Mouse (Mus musculus) heart, adult 18-20 months (tissue): ENCODE data around the gene Ptma. TPM values are rescaled to one million over a fixed set of nuclear protein-coding genes. Genes with fewer than 3 reads are reported as not detected.
"Not testable (repeated sequence)": the region's sequence is repeated elsewhere in the genome, so short reads cannot be mapped to it uniquely, and the experiment has no call there.

Experiments used
- DNase-seq, 2 experiments: peaks; one replicate each; pipeline ENCODE4 v3.0.0; 2021 to 2022; ENCODE audit warnings: mixed read lengths in 1 of 2
- total RNA-seq, 2 experiments: library from RNA; stranded (reverse); gene quantifications; 2 replicates each; pipeline ENCODE4 v1.2.3; 2021

Ptma gene
- total RNA-seq, 2 experiments from 2014 or later, result 212 TPM

- DNase-seq, result not testable (repeated sequence)
These were observed 13.1 kb downstream of the Ptma start for GRCm38 (mm10) chr1:86539583-86539982.

DNA sequence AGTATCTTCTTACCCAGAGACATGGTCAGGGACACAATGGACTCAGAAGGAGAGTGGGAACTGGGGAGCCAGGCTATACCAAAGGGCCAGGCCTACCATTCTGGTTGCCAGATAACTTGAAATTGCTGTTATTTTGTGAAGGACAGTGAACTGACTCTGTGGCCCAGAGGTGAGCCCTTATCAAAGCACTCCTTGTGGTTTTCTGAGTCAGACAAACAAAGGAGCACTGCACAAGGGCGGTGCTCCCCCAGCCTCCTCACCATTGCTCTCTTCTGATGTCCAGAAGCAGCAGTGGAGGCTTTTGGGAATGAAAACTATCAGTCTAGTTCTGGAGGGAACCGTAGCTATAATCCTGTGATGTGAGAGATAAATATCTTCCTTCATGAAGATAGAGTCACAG, 16.1 kb downstream of the Ptma start:
- DNase-seq, result no peak

DNA sequence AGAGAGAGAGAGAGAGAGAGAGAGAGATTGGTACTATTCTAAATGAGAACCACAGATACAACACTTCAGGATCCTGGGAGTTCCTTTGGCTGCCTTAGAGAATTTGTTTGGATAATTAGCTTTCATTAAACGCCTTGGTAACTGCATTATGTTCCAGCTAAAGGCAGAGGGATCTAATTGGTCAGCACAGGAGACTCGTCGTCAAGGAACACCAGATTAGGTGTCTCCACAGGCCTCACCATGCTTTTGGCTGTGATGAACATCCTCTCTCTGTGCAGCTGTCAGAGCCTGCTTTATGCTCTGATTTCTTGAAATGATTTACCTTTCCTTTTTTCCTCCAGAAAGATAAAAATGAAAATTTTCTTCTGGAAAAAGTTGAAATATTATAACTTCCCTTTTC, 20.3 kb downstream of the Ptma start:
- no peak for DNase-seq

DNA sequence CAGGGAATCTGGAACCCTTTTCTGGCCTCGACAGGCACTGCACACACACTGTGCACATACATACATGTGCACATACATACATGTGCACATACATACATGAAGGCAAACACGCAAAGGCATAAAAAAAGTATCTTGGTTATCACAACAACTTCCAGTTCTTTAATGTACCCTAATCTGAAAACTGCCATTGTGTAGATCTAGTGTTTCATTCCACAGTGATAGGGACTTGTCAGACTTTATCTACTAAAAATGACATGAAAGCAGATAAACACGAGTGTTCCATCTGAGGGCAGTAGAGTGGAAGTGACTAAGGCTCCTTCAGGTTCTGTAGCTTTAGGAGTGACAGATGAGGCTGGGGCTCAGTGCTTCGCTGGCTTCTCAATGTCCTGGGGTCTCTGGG, 24.8 kb downstream of the Ptma start:
- DNase-seq, result no peak

- no peak for DNase-seq
These were observed 25.4 kb downstream of the Ptma start for GRCm38 (mm10) chr1:86551877-86552276.

DNA sequence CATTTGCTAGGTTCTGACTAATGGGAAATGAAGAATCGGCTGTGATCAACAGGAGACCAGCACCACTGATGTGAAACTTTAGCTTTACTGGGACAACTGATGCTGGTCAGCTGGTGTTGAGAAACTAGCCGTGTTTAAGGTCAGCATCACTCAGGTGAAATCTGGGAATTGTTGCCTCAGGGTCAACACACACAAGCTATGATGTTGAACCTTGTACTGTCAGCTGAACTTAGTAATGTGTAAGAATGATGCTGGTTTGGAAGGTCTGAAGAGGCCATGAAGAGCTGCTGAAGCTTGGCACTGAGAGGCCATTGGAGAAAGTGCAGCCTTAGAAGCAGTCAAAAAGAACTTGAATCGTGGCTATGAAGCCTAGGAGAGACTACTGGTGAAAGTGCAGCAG, 29.1 kb downstream of the Ptma start:
- DNase-seq, result no peak

DNA sequence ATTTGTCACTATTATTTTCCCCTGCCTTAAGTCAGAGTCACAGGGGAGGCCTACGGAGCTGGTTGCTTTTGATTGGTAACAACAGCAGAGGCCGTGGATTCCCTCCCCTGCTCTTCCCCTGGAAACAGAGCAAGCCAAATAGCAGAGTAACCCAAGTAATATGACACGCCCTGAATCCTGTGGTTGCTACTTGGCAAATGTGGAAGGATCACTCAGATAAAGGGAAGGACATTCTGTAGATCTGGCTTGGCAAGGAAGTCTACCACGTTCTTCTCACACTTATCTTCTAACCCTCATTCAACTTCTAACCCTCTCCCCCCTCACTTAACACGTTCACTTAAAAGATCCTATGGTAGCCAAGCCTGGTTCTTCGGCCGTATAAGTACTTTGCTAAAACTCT, 31.3 kb downstream of the Ptma start:
- peak; percentile 60 to 78 for DNase-seq

DNA sequence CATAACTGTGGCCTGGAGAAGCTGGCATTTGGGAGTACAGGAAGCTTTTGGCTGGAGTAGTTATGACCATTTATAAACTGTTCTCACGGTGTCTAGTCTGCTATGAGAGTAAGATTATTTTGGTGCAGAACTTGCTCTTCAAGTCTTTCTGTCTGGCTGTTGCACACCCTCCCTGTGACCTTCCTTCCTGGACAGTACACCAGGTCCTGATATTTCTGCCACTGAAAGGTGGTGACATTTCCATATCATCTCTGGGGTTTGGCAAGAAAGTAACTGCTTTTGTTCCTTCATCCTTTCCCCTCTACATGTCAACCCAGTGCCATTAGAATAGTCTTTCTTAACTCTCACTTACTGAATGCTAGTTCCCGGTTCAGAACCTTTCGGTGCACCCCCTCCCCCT, 32.7 kb downstream of the Ptma start:
- peak; percentile 42 to 71 for DNase-seq

DNA sequence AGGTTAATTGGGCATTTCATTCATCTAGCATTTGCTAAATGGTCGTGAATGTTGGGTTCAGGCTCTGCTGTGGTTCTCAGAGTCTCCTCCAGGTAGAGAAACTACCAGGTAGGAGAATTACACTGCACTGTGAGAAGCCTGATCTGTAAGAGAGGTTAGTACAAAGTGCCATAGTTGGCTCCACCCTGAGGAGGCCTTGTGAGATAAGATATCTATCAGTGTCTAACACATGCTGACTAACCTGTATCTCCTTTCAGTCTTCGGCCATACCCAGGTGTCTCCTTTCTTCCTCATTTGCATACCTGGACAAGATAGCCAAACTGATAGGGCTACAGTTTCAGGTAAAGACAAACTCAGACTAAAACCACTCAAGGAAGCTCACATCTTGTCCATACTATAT, 36.1 kb downstream of the Ptma start:
- no peak for DNase-seq

DNA sequence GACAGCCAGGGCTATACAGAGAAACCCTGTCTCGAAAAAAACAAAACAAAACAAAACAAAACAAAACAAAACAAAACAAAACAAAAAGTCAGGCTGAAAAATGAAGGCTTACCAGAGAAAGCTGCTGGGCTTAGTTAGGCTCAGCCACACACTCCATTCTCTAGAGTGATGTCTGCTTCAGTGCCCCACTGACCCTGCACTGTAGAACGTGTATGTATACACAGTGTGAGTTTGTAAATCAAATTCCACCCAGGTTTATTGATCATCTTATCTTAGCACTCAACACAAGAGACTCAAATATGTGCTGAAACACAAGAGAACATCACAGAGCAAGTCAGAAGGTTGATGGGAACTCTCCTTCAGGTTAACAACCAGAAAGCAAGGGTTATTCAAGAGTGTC, 41.9 kb downstream of the Ptma start:
- DNase-seq, result no peak

GRCm38 (mm10) chr1:86569292-86569860, 42.9 kb downstream of the Ptma start:
- DNase-seq, result no peak

DNA sequence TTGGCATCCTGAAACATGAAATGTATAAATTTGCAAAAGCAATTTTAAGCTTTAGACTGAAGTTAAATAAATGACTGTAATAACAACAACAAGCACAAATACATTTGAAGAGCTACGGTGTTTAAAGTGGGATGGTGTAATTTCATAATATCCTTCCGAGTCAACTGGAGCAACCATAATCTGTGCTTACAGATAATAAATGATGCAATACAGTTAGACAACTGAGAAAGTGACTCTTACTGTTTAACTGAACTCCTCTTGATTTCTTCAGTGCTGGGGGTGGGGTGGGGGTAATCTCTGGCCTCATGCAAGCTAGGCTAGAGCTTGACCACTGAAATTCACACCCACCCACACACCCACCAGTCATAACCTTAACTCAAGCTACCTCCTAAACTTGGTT, 44.9 kb downstream of the Ptma start:
- no peak for DNase-seq

DNA sequence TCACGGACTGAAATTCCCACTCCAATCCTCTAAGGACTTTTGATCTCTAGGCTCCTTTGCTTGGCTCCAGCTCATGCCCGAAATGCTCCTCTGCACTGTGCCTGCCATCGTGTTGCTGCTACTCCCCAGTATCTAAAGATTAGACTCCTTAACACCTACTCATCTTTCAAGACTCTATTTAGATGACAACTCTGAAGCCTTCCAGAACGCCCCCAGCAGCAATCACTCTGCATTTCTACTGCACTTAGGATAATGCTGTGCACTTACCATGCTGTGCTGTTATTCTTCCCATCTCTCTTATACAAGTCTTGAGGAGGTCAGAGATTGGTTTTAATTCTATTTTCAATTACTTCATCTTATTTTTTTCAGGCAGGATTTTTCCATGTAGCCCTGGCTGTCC, 45.4 kb downstream of the Ptma start:
- no peak for DNase-seq

Other genes with a start within 250 kb of the Ptma start
- gene B3gnt7, start 223.9 kb upstream of the Ptma start, total RNA-seq, result under 1 TPM; 0.42 to 0.75 TPM
- gene Ncl, start 167.3 kb upstream of the Ptma start, total RNA-seq, result 100 to 1,000 TPM; 105 to 113 TPM
- not detected for gene Nmur1, start 100.5 kb upstream of the Ptma start, total RNA-seq
- gene Tex44, start 100.4 kb upstream of the Ptma start, total RNA-seq, result not detected
- 10 to 100 TPM; 45.0 to 49.5 TPM for gene Pde6d, start 55.9 kb downstream of the Ptma start, total RNA-seq
- gene Cops7b, start 56.2 kb downstream of the Ptma start, total RNA-seq, result 10 to 100 TPM in 1 of 2 experiments, 1 to 10 TPM in 1; 8.8 to 10.5 TPM
- not detected for gene Nppc, start 143.8 kb downstream of the Ptma start, total RNA-seq
- 10 to 100 TPM; 11.1 to 11.6 TPM for gene Dis3l2, start 177.1 kb downstream of the Ptma start, total RNA-seq